Mouse (Mus musculus): ENCODE data around the gene Fcgrt. TPM values are rescaled to one million over a fixed set of nuclear protein-coding genes. Genes with fewer than 3 reads are reported as not detected.

The Fcgrt gene
- total and polyA plus RNA-seq, 3 experiments, result 84.8 to 186 (median 154) TPM

GRCm38 (mm10) chr7:45129776-45130512, 26.3 kb upstream of the Fcgrt start:
- DNase-seq, result no peak

- no peak for DNase-seq
Measured at GRCm38 (mm10) chr7:45129318-45129717, 25.7 kb upstream of the Fcgrt start.

- DNase-seq, result peak; percentile 99
Measured at GRCm38 (mm10) chr7:45128624-45129246, 25.1 kb upstream of the Fcgrt start, which contains the start of gene Rpl13a. TSS of gene Rpl13a (minus strand) at chr7:45128761.

GRCm38 (mm10) chr7:45127700-45128224, 24.1 kb upstream of the Fcgrt start:
- no peak for DNase-seq

- DNase-seq, result peak; percentile 22
Measured at GRCm38 (mm10) chr7:45126844-45127699, 23.4 kb upstream of the Fcgrt start.

- peak; percentile 26 for DNase-seq
Measured at GRCm38 (mm10) chr7:45126147-45126843, 22.6 kb upstream of the Fcgrt start.

GRCm38 (mm10) chr7:45125649-45126048, 22.0 kb upstream of the Fcgrt start:
- peak; percentile 19 for DNase-seq

GRCm38 (mm10) chr7:45125144-45125600, 21.5 kb upstream of the Fcgrt start:
- DNase-seq, result no peak

- DNase-seq, result peak; percentile 99
Measured at GRCm38 (mm10) chr7:45124224-45125143, 20.8 kb upstream of the Fcgrt start, which contains the start of gene Rps11. TSS of gene Rps11 (minus strand) at chr7:45124439.

- peak; percentile 42 for DNase-seq
Measured at GRCm38 (mm10) chr7:45123186-45123570, 19.5 kb upstream of the Fcgrt start.

GRCm38 (mm10) chr7:45122561-45123185, 19.0 kb upstream of the Fcgrt start:
- no peak for DNase-seq

- DNase-seq, result no peak
Measured at GRCm38 (mm10) chr7:45121966-45122365, 18.3 kb upstream of the Fcgrt start.

GRCm38 (mm10) chr7:45121404-45121803, 17.8 kb upstream of the Fcgrt start:
- DNase-seq, result peak; percentile 60

GRCm38 (mm10) chr7:45119780-45120709, 16.4 kb upstream of the Fcgrt start:
- DNase-seq, result no peak

GRCm38 (mm10) chr7:45118336-45118735, 14.7 kb upstream of the Fcgrt start:
- peak; percentile 66 for DNase-seq

- DNase-seq, result no peak
Measured at GRCm38 (mm10) chr7:45117566-45117965, 13.9 kb upstream of the Fcgrt start.

GRCm38 (mm10) chr7:45113476-45113875, 9.8 kb upstream of the Fcgrt start:
- DNase-seq, result no peak

- DNase-seq, result no peak
Measured at GRCm38 (mm10) chr7:45112529-45112928, 8.9 kb upstream of the Fcgrt start.

- DNase-seq, result no peak
Measured at GRCm38 (mm10) chr7:45111940-45112339, 8.3 kb upstream of the Fcgrt start.
